Mouse (Mus musculus) testis, adult 2 months (tissue): Measurements from ENCODE around the gene Ypel1. TPM values are rescaled to one million over a fixed set of nuclear protein-coding genes. Genes with fewer than 3 reads are reported as not detected.

ENCODE experiments used
- H3K27ac ChIP-seq: fragments of 200-500 bp; 2 replicates; pipeline ENCODE4 v1.5.1; 2012; ENCODE audit warnings: low read depth, low read length; ENCODE audit not compliant: control insufficient read depth, insufficient read depth
- H3K27me3 ChIP-seq: fragments of 200-500 bp; 2 replicates; pipeline ENCODE4 v1.6.1; 2012; ENCODE audit warnings: mild to moderate bottlenecking, low read length, moderate library complexity; ENCODE audit not compliant: control insufficient read depth, insufficient read depth
- H3K36me3 ChIP-seq: fragments of 200-500 bp; 2 replicates; pipeline ENCODE4 v1.6.1; 2012; ENCODE audit warnings: mild to moderate bottlenecking, low read length; ENCODE audit not compliant: control insufficient read depth, insufficient read depth
- H3K4me1 ChIP-seq: fragments of 200-500 bp; 2 replicates; pipeline ENCODE4 v1.6.1; 2012; ENCODE audit warnings: low read length; ENCODE audit not compliant: control insufficient read depth, insufficient read depth
- H3K4me3 ChIP-seq: fragments of 200-500 bp; 2 replicates; pipeline ENCODE4 v1.5.1; 2012; ENCODE audit warnings: low read depth, mild to moderate bottlenecking, low read length, moderate library complexity, mixed read lengths; ENCODE audit not compliant: control insufficient read depth
- CTCF ChIP-seq: fragments of 200-500 bp; IDR thresholded peaks from 2 replicates; pipeline ENCODE4 v1.5.1; 2012; ENCODE audit warnings: low read depth, mild to moderate bottlenecking, inconsistent platforms, low read length, moderate library complexity; ENCODE audit not compliant: control insufficient read depth, insufficient read depth, insufficient replicate concordance
- POLR2A ChIP-seq: fragments of 200-500 bp; IDR thresholded peaks from 2 replicates; pipeline ENCODE4 v1.6.1; 2012; ENCODE audit warnings: low read depth, mild to moderate bottlenecking, inconsistent platforms, low read length, moderate library complexity; ENCODE audit not compliant: control insufficient read depth
- polyA plus RNA-seq: library from polyadenylated mRNA; depleted of rRNA; stranded (reverse); fragments of >200 nt; gene quantifications from 2 replicates; pipeline ENCODE4 v1.2.3, GENCODE M21; 2012

Gene Ypel1
- polyA plus RNA-seq, 1 experiment: 417 TPM

- no peaks in the 10 kb centered on the region for H3K27me3 ChIP-seq
- H3K4me1 ChIP-seq: peaks cover 5% of the 10 kb centered on the region
- H3K27ac ChIP-seq: peak overlapping the region; percentile 70
- H3K4me3 ChIP-seq: peak overlapping the region; percentile 86
- peaks cover 3% of the 10 kb centered on the region; the same call in 1 of the 2 replicates for H3K36me3 ChIP-seq
- TF ChIP-seq POLR2A (no peak), CTCF (no peak)
Observed at GRCm38 (mm10) chr16:17070716-17071115, 1.2 kb downstream of the Ypel1 start.

- 0 out of 2 replicates have a peak overlapping the region, but pooled peaks have one; percentile 12 for H3K27ac ChIP-seq
- no peak for TF ChIP-seq CTCF
- TF ChIP-seq POLR2A: no peak
- peaks cover 3% of the 10 kb centered on the region; the same call in 1 of the 2 replicates for H3K36me3 ChIP-seq
- H3K4me1 ChIP-seq: peaks cover 5% of the 10 kb centered on the region
- no peaks in the 10 kb centered on the region for H3K27me3 ChIP-seq
- H3K4me3 ChIP-seq: no peak overlapping the region
Observed at GRCm38 (mm10) chr16:17073000-17073399, 3.5 kb downstream of the Ypel1 start.

GRCm38 (mm10) chr16:17076301-17076700 is 6.8 kb downstream of the Ypel1 start:
- peaks cover 3% of the 10 kb centered on the region; the same call in 1 of the 2 replicates for H3K36me3 ChIP-seq

GRCm38 (mm10) chr16:17076869-17077268 is 7.4 kb downstream of the Ypel1 start:
- H3K27me3 ChIP-seq: no peaks in the 10 kb centered on the region
- no peak for TF ChIP-seq POLR2A
- TF ChIP-seq CTCF: no peak
- no peak overlapping the region for H3K4me3 ChIP-seq
- H3K36me3 ChIP-seq: peaks cover 3% of the 10 kb centered on the region; the same call in 1 of the 2 replicates
- H3K27ac ChIP-seq: no peak overlapping the region
- no peaks in the 10 kb centered on the region for H3K4me1 ChIP-seq

More at GRCm38 (mm10) chr16:17076301-17076700, 6.8 kb downstream of the Ypel1 start:
- Histone ChIP-seq H3K27ac (no peak overlapping the region), H3K4me3 (no peak overlapping the region), H3K4me1 (0 out of 2 replicates have a peak, but pooled peaks cover 2% of the 10 kb centered on the region), H3K27me3 (no peaks in the 10 kb centered on the region)
- TF ChIP-seq CTCF: no peak

- Histone ChIP-seq H3K36me3 (peaks cover 1% of the 10 kb centered on the region), H3K4me3 (no peak overlapping the region), H3K27ac (no peak overlapping the region), H3K27me3 (no peaks in the 10 kb centered on the region), H3K4me1 (no peaks in the 10 kb centered on the region)
- TF ChIP-seq POLR2A: no peak
- no peak for TF ChIP-seq CTCF
Observed at GRCm38 (mm10) chr16:17078101-17078500, 8.6 kb downstream of the Ypel1 start.

GRCm38 (mm10) chr16:17082121-17082792 is 12.8 kb downstream of the Ypel1 start:
- peaks cover 1% of the 10 kb centered on the region for H3K36me3 ChIP-seq
- TF ChIP-seq CTCF: no peak
- no peak for TF ChIP-seq POLR2A
- H3K4me1 ChIP-seq: no peaks in the 10 kb centered on the region
- no peak overlapping the region for H3K4me3 ChIP-seq
- no peaks in the 10 kb centered on the region for H3K27me3 ChIP-seq
- no peak overlapping the region for H3K27ac ChIP-seq

- H3K4me1 ChIP-seq: no peaks in the 10 kb centered on the region
- TF ChIP-seq CTCF (no peak), POLR2A (no peak)
- no peak overlapping the region for H3K27ac ChIP-seq
- H3K27me3 ChIP-seq: no peaks in the 10 kb centered on the region
- no peak overlapping the region for H3K4me3 ChIP-seq
- H3K36me3 ChIP-seq: no peaks in the 10 kb centered on the region; the same call in 1 of the 2 replicates
Observed at GRCm38 (mm10) chr16:17085636-17086035, 16.1 kb downstream of the Ypel1 start.
